Mouse (Mus musculus) skeletal muscle tissue, adult 2 months (tissue): ENCODE data around the gene Acot13.
"Not testable (repeated sequence)": the region's sequence is repeated elsewhere in the genome, so short reads cannot be mapped to it uniquely, and the experiment has no call there.

ENCODE experiments used
- DNase-seq: peaks from one replicate; pipeline ENCODE4 v3.0.0-alpha.2; 2012; ENCODE audit warnings: low read depth, low spot score

The Acot13 gene

GRCm38 (mm10) chr13:24786014-24786490, 45.3 kb downstream of the Acot13 start:
- DNase-seq, result no peak

GRCm38 (mm10) chr13:24781916-24782315, 49.4 kb downstream of the Acot13 start:
- no peak for DNase-seq

- no peak for DNase-seq
Observed at GRCm38 (mm10) chr13:24778706-24779380, 52.5 kb downstream of the Acot13 start.

- DNase-seq, result no peak
Observed at GRCm38 (mm10) chr13:24778026-24778425, 53.3 kb downstream of the Acot13 start.

- peak; percentile 39 for DNase-seq
Observed at GRCm38 (mm10) chr13:24776146-24776844, 55.0 kb downstream of the Acot13 start.

GRCm38 (mm10) chr13:24771482-24771881, 59.9 kb downstream of the Acot13 start:
- not testable (repeated sequence) for DNase-seq
